Mouse (Mus musculus): ENCODE measurements around the gene Mcub.

The Mcub gene

DNA sequence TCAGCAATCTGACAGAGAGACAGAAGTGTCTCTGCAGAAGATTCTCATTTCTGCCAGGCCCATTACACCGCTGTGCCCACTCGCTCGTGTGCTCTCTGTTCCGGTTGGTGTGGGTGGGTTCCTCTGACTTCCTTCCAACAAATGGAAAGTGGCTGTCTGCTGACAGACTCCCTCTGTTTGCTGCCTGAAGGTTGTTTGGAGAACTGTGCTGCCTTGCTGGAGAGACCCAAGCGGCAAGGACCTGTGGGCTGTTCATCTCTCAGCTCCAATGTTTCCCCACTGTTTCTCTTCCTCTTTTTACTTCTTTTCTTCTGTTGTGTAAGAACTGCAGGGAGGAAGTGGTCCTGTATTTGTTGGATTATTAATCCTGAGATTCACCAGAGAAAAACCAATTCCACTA, 21.6 kb downstream of the Mcub start:
- DNase-seq: no peak

DNA sequence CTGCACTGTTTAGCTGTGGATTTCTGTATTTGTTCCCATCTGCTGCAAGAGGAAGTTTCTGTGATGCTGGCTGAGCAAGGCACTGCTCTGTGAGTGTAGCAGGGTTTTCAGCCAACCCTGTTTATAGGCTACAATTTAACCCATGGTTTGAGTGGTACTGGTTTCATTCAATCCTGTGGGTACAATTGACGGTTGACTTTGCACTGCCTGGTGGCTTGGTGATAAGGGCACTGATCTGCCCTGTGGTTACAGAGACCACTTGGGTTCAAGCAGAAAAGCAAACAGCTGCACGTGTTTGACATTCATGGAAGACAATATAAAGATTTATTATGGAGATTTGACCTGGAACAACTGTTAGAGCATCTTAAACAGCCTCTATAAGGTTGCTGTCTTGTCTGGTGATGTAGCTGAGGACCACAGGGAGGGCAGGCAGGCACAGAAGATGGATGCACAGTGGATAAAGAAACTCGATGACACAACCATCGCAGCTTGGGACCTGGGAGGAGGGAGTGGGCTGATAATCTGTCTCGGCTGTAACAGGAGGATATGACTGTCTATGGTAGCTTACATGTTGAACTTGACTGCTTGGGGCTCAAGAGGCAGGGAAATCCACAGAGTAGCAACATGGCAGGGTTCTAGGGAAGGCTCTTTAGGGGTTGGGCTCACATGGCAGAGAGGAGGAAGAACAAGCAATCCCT, 23.6 kb downstream of the Mcub start:
- DNase-seq: no peak

GRCm38 (mm10) chr3:129943813-129944212, 26.2 kb downstream of the Mcub start:
- DNase-seq: no peak

DNA sequence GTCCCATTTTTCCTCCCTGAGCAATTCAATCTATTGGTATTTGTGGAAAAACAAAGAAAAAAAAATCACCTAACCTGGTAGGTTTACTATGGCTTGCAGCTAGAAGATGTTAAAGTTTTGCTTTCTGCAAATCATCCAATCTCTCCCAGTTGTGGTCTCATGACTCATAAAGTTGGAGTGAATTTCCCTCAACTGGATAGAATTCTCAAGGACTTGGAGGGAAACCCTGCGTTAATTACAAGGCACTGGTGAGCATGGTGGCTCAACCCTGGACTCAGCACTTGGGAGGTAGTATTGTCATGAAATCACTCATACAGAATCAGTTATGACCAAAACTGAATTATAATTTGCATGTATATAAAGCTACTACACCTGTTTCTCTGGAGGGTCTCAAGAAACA, 28.7 kb downstream of the Mcub start:
- no peak for DNase-seq

DNA sequence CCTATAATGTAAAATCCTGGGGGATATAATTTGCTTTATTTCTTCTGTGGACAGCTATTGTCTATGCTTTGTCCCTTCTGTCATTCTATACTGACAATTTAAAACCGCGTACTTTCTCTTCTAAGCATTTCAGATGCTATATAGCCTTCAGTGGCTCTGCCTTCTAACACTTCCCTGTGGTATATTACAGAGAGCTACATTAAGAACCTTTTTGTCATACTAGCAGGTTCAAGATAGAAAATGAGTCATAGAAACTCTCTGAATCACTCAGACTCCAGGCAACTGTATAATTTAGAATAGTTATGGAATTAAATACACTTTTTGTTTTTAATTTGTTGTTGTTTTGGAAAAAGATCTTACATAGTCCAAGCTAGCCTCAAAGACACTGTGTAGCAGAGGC, 29.2 kb downstream of the Mcub start:
- DNase-seq: no peak

GRCm38 (mm10) chr3:129939058-129939457, 30.9 kb downstream of the Mcub start:
- no peak for DNase-seq

- DNase-seq: no peak
Measured at GRCm38 (mm10) chr3:129937848-129938247, 32.2 kb downstream of the Mcub start.

GRCm38 (mm10) chr3:129936561-129936960, 33.4 kb downstream of the Mcub start:
- no peak for DNase-seq

GRCm38 (mm10) chr3:129932443-129932842, 37.6 kb downstream of the Mcub start:
- DNase-seq: no peak

- no peak for DNase-seq
Measured at GRCm38 (mm10) chr3:129930213-129930778, 39.7 kb downstream of the Mcub start.

DNA sequence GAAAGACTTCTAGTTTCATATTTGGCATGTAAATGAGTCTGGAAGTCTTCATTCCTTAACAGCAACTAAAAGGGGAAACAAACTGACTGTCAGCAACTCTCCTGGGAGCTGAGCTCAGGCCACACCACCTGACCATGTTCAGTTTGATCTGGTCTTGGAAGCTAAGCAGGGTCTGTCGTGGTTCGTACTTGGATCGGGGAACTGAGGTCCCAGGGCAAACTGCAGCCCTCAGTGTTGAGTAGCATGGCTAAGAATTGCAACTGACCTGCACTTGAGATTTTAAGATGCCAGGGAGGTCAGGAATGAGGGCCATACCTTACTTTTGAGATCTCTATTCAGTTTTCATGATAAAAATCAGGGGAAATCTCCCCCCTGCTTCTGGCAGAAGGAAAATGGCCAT, 44.1 kb downstream of the Mcub start:
- no peak for DNase-seq

- DNase-seq: no peak
Measured at GRCm38 (mm10) chr3:129923581-129923980, 46.4 kb downstream of the Mcub start.

- peak; percentile 49 to 54 for DNase-seq
Measured at GRCm38 (mm10) chr3:129918434-129918833, 51.6 kb downstream of the Mcub start.

DNA sequence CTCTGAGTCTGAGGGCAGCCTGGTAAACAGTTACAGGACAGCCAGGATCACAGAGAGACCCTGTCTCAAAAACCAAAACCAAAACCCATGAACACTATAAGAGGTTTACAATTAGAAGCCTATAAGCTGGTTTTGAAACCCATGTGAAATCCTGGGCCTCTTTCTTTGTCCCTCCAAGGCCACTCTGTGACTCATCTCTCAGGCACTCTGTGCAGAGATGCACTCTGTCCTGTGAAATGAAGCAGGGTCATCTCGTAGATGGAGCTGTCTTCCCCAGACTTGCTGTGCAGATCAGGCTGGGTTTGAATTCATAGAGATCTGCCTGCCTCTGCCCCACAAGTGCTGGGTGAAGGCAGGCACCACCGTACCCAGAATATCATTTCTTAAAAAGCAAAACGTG, 52.6 kb downstream of the Mcub start:
- DNase-seq: no peak

DNA sequence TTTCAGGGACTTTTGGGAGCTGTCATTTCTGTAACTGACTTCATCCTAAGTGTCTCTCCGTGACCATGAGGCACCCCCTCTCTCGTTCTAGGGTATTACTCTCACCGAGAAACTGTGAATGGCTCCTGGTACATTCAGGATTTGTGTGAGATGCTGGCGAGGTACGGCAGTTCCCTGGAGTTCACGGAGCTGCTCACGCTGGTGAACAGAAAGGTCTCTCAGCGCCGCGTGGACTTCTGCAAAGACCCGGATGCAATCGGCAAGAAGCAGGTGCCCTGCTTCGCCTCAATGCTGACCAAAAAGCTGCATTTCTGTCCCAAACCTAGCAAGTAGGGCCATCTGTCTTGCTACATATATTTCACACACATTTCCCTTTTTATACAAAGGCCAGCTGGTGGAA, 56.8 kb downstream of the Mcub start:
- DNase-seq: no peak

DNA sequence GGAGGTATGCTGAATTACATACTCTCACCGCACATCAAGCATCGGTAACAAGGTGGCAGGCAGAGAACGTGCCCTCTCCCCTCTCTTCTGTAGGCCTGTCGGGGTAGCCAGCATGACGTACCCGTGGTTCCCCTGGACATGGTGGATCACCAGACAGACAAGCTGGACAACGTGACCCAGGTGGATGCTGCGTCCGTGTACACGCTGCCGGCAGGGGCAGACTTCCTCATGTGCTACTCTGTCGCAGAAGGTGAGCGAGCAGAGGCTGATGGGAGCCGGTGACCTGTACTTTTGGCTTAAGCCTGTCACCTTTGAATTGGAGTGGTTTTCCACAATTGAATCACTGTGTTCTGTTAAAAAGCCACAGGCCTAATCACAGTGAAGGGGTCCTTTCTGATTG, 58.0 kb downstream of the Mcub start:
- DNase-seq: no peak

- DNase-seq: no peak
Measured at GRCm38 (mm10) chr3:129904381-129905132, 65.4 kb downstream of the Mcub start.

DNA sequence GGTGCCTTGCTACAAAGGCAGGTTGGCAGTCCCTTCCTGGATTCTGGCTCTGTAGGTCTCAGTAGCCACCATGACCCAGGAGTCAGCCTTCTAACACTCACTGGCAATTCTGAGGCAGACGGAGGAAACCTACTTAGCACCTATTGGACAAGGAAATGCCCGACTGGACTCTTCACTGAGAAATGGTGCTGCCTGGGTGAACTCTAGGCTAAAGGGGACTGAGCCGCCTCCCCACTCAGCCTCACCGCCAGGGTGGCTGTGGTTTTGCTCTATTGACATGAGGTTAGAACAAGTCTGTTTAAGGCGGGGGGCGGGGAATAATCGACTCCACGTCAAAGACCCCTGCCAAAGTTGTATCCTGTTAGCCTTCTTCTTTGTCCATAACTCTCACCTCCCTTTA, 66.1 kb downstream of the Mcub start:
- no peak for DNase-seq

DNA sequence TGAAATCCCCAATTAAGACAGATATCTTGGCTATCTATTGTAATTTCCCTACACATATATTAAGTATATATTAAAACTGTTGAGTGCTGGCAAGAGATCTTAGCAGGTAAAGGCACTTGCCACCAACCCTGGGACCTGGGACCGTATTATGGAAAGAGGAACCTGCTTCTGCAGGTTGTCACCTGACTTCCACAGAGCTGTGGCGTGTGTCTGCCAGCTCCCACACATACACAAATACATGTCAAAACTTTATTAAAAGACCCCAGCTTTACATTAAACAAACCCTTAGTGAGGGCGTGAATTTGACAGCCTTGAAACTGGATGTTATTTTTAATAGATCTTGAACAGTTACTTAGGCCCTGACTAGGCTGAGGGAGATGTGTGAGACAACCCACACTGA, 66.6 kb downstream of the Mcub start:
- DNase-seq: no peak

GRCm38 (mm10) chr3:129901271-129901809, 68.7 kb downstream of the Mcub start, which contains the start of gene Casp6:
Gene Casp6, plus strand, starts transcription at chr3:129901425.
- DNase-seq: peak; percentile 29 to 53

GRCm38 (mm10) chr3:129898886-129899285, 71.1 kb downstream of the Mcub start:
- no peak for DNase-seq

DNA sequence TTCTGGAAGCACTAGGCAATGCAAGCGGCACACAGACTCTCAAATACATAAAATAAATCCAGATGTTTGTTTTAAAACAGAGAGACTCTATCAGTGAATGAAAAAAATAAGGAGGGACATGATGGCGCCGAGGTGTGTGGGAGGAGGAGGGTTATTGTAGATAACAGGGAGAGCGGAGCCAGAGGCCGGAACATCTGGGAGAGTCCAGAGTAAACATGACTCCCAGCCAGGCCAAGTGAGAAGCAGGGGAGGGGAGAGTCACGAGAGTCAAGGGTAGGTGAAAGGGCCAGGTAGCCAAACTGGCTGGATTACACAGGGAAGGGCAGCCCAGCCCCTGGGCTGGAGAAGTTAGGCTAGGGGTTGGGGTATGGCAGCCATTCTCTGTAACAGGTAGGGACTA, 73.4 kb downstream of the Mcub start:
- DNase-seq: no peak

DNA sequence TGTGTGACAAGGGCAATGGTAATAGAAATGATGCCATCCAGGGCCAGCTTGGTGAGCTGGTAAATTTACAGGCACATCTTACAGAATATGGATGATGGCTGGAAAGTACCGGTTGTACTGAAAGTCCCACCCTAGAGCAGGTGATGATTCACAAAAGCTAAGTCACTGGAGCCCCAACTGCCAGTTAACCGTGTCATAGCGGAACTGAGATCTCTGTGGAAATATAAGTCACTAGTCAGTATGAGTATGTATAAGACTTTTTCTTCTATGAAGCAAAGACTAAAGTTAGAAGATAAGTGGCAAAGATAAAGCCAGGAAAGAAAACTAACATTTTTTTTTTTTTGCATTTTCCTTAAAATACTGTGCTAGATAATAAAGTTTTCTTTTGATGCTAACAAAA, 76.9 kb downstream of the Mcub start:
- no peak for DNase-seq

DNA sequence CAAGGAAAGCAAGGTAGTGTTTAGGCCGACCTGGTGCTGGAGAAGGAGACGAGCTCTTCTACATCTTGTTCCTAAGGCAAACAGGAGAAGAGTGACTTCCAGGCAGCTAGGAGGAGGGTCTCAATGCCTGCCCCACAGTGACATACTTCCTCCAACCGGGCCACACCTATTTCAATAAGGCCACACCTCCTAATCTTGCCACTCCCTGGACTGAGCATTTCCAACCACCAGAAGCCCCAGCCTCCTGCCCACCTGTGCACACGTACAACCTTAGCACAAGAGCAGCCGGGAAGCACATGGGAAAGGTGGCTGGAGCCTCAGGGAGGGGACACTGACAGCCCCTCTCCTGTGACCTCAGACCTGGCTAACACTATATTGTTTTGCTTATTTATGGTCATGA, 78.0 kb downstream of the Mcub start:
- no peak for DNase-seq
